Mouse (Mus musculus): ENCODE data around the gene Cacna1c. TPM values are rescaled to one million over a fixed set of nuclear protein-coding genes. Genes with fewer than 3 reads are reported as not detected.

Gene Cacna1c
- total and polyA plus RNA-seq, 2 experiments from 2014 or later, result 5.1 to 39.4 TPM

DNA sequence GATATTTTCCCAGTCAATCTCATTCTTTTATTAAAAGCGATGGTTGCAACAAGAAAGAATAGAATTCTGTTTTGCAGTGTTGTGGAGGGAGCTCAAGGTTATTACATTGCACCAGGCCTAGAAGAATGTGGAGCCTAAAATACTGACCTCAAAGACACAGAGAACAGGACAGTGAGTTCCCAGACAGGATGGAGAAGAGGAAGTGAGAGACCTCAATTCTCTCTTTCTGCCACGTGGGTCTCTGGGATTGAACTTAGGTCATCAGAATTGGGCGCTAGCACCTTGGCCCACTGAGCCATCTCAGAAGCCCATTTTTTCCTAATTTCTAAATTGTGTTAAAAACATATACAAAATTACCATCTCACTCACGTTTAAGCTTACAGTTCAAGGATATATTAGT lies 501.6 kb downstream of the Cacna1c start:
- WGBS, result 89% methylated on average over 4 of the region's 4 CpGs
- TF ChIP-seq CTCF (IDR thresholded peaks at IDR 0.05; ENCODE audit: low read depth), result no peak
- ATAC-seq (no peak), DNase-seq (ENCODE audit: low spot score) (no peak)
- H3K27me3 ChIP-seq (ENCODE audit: insufficient read depth, low read length), result no peaks in the 10 kb centered on the region
- H3K9ac ChIP-seq (replicated peaks; ENCODE audit: low read length), result no peak overlapping the region
- H3K9me3 ChIP-seq (ENCODE audit: low read length), result no peaks in the 10 kb centered on the region
- H3K4me2 ChIP-seq (ENCODE audit: low read depth, low read length), result no peak overlapping the region
- no peaks in the 10 kb centered on the region for H3K4me1 ChIP-seq (ENCODE audit: insufficient read depth, low read length)
- H3K4me3 ChIP-seq (ENCODE audit: low read length), result no peak overlapping the region
- H3K36me3 ChIP-seq (ENCODE audit: insufficient read depth, low read length), result no peaks in the 10 kb centered on the region; the same call in 1 of the 2 replicates
- H3K27ac ChIP-seq, result no peak overlapping the region

DNA sequence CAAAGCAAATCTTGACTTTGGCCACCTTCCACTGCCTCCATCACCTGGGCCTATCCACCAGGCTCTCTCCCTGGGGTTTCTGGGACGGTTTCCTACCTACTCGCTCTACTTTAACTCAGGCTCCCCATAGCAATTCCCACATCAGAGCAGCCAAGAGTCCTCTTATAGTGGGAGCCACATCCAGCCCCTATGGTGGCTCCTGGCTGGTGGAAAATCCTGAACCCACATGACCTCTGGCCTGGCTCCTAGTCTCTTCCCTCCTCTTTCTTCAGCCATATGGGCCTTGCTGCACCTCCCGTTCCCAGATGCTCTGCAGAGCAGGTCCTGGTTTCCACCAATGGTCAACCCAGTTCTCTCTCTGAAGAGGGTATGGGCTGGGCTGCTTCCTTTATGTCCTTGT lies 506.8 kb downstream of the Cacna1c start:
- H3K4me2 ChIP-seq (ENCODE audit: low read depth, low read length), result no peak overlapping the region
- H3K36me3 ChIP-seq (ENCODE audit: insufficient read depth, low read length), result no peaks in the 10 kb centered on the region
- DNase-seq (ENCODE audit: low spot score) (no peak), ATAC-seq (no peak)
- H3K9me3 ChIP-seq (ENCODE audit: low read length), result no peaks in the 10 kb centered on the region
- H3K4me1 ChIP-seq (ENCODE audit: insufficient read depth, low read length), result no peaks in the 10 kb centered on the region
- no peak overlapping the region for H3K27ac ChIP-seq
- H3K27me3 ChIP-seq (ENCODE audit: insufficient read depth, low read length), result no peaks in the 10 kb centered on the region
- TF ChIP-seq CTCF (IDR thresholded peaks at IDR 0.05; ENCODE audit: low read depth), result no peak
- 90% methylated on average over 3 of the region's 3 CpGs for WGBS
- no peak overlapping the region for H3K9ac ChIP-seq (replicated peaks; ENCODE audit: low read length)
- H3K4me3 ChIP-seq (ENCODE audit: low read length), result no peak overlapping the region

DNA sequence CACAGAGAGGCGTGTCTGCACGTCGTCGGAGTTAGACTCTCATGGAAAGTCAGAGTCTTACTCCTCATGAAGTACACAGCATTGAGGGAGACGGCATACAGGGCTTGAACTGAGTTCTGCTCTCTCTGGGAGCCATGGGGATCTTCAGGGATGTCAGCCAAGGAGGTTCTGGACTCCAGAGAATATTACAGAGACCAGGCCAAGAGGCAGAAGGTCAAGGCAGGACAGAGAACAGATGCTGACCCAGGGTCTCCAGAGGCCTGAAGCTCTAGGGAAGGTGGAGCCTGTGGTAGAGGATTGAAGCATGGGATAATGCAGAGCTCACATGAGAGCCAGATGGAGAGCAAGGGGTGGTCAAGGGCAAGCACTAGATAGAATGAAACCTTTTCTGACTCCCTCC lies 507.4 kb downstream of the Cacna1c start:
- no peak overlapping the region for H3K4me3 ChIP-seq (ENCODE audit: low read length)
- no peak overlapping the region for H3K4me2 ChIP-seq (ENCODE audit: low read depth, low read length)
- H3K9me3 ChIP-seq (ENCODE audit: low read length), result no peaks in the 10 kb centered on the region
- TF ChIP-seq CTCF (IDR thresholded peaks at IDR 0.05; ENCODE audit: low read depth), result no peak
- H3K36me3 ChIP-seq (ENCODE audit: insufficient read depth, low read length), result no peaks in the 10 kb centered on the region
- ATAC-seq (no peak), DNase-seq (ENCODE audit: low spot score) (no peak)
- no peaks in the 10 kb centered on the region for H3K27me3 ChIP-seq (ENCODE audit: insufficient read depth, low read length)
- no peaks in the 10 kb centered on the region for H3K4me1 ChIP-seq (ENCODE audit: insufficient read depth, low read length)
- no peak overlapping the region for H3K27ac ChIP-seq
- 85% methylated on average over 5 of the region's 5 CpGs for WGBS
- H3K9ac ChIP-seq (replicated peaks; ENCODE audit: low read length), result no peak overlapping the region

DNA sequence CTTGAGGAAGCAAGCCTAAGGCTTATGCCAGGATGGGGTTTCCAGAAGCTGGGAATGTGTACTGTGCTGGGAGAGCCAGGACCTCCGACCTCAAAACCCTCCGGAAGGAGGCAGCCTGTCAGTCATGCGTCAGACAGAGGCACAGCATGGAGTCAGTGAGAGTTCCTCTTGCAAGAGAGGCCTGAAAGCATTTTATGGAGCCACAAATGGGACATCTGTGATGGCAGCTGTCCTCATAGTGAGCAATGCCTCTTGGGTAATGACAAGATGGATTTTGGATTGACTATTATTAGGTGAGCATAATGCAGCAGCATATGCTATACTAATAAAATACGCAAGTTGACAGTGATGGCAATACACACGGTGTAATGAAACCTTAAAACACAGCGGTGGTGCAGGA lies 515.4 kb downstream of the Cacna1c start:
- Histone ChIP-seq H3K27ac (no peak overlapping the region), H3K9ac (replicated peaks; ENCODE audit: low read length) (no peak overlapping the region), H3K4me1 (ENCODE audit: insufficient read depth, low read length) (no peaks in the 10 kb centered on the region), H3K27me3 (ENCODE audit: insufficient read depth, low read length) (no peaks in the 10 kb centered on the region), H3K4me2 (ENCODE audit: low read depth, low read length) (no peak overlapping the region), H3K9me3 (ENCODE audit: low read length) (no peaks in the 10 kb centered on the region), H3K36me3 (ENCODE audit: insufficient read depth, low read length) (peaks cover 5% of the 10 kb centered on the region; the same call in 1 of the 2 replicates), H3K4me3 (ENCODE audit: low read length) (no peak overlapping the region)
- WGBS, result 31% methylated on average over 6 of the region's 6 CpGs
- TF ChIP-seq CTCF (IDR thresholded peaks at IDR 0.05; ENCODE audit: low read depth), result no peak
- DNase-seq (ENCODE audit: low spot score) (peak; percentile 61), ATAC-seq (peak; percentile 55)

- no peak overlapping the region for H3K9ac ChIP-seq (replicated peaks; ENCODE audit: low read length)
- no peak for TF ChIP-seq CTCF (IDR thresholded peaks at IDR 0.05; ENCODE audit: low read depth)
- H3K27me3 ChIP-seq (ENCODE audit: insufficient read depth, low read length), result no peaks in the 10 kb centered on the region
- no peak for ATAC-seq
- no peak overlapping the region for H3K27ac ChIP-seq
- no peaks in the 10 kb centered on the region for H3K9me3 ChIP-seq (ENCODE audit: low read length)
- H3K36me3 ChIP-seq (ENCODE audit: insufficient read depth, low read length), result peaks cover 9% of the 10 kb centered on the region; the same call in 1 of the 2 replicates
- 95% methylated on average over 10 of the region's 10 CpGs for WGBS
- no peak for DNase-seq (ENCODE audit: low spot score)
- H3K4me3 ChIP-seq (ENCODE audit: low read length), result no peak overlapping the region
- no peaks in the 10 kb centered on the region for H3K4me1 ChIP-seq (ENCODE audit: insufficient read depth, low read length)
- H3K4me2 ChIP-seq (ENCODE audit: low read depth, low read length), result no peak overlapping the region
Observed at GRCm38 (mm10) chr6:118678031-118678430, 518.2 kb downstream of the Cacna1c start.

DNA sequence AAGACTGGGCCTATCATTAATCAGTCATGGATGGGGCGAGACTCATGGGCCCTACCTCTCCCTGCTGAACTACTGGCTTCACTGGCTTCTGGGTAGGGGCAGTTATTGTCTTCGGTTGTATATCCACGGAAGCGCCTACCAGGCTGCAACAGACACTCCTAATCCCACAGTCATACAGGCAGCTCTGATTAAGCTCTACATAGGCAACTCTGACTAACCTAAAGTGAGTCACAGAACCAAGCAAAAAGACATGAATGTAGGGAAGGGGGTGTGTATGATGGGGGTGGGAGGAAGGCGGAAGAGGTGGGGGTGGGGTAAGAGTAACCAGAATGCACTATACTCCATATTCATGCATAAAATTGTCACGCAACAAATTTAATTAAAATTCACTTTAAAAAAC lies 518.9 kb downstream of the Cacna1c start:
- no peaks in the 10 kb centered on the region for H3K27me3 ChIP-seq (ENCODE audit: insufficient read depth, low read length)
- DNase-seq (ENCODE audit: low spot score) (no peak), ATAC-seq (no peak)
- TF ChIP-seq CTCF (IDR thresholded peaks at IDR 0.05; ENCODE audit: low read depth), result no peak
- H3K4me2 ChIP-seq (ENCODE audit: low read depth, low read length), result no peak overlapping the region
- H3K4me3 ChIP-seq (ENCODE audit: low read length), result no peak overlapping the region
- H3K27ac ChIP-seq, result no peak overlapping the region
- H3K36me3 ChIP-seq (ENCODE audit: insufficient read depth, low read length), result peaks cover 6% of the 10 kb centered on the region; the same call in 1 of the 2 replicates
- no peaks in the 10 kb centered on the region for H3K9me3 ChIP-seq (ENCODE audit: low read length)
- H3K9ac ChIP-seq (replicated peaks; ENCODE audit: low read length), result no peak overlapping the region
- no peaks in the 10 kb centered on the region for H3K4me1 ChIP-seq (ENCODE audit: insufficient read depth, low read length)
- 84% methylated on average over 6 of the region's 6 CpGs for WGBS

GRCm38 (mm10) chr6:118674781-118675180 lies 521.4 kb downstream of the Cacna1c start:
- 73% methylated on average over 4 of the region's 4 CpGs for WGBS
- Histone ChIP-seq H3K27ac (no peak overlapping the region), H3K4me2 (ENCODE audit: low read depth, low read length) (no peak overlapping the region), H3K36me3 (ENCODE audit: insufficient read depth, low read length) (peaks cover 6% of the 10 kb centered on the region; the same call in 1 of the 2 replicates), H3K9ac (replicated peaks; ENCODE audit: low read length) (no peak overlapping the region), H3K27me3 (ENCODE audit: insufficient read depth, low read length) (no peaks in the 10 kb centered on the region), H3K4me3 (ENCODE audit: low read length) (no peak overlapping the region), H3K9me3 (ENCODE audit: low read length) (no peaks in the 10 kb centered on the region), H3K4me1 (ENCODE audit: insufficient read depth, low read length) (no peaks in the 10 kb centered on the region)
- DNase-seq (ENCODE audit: low spot score) (no peak), ATAC-seq (no peak)
- no peak for TF ChIP-seq CTCF (IDR thresholded peaks at IDR 0.05; ENCODE audit: low read depth)

Measured in hindbrain, postnatal 0 days (tissue).